Mouse (Mus musculus) right cerebral cortex, postnatal 14 days (tissue): ENCODE measurements around the gene Nexmif.
A peak's percentile ranks its signal among the peaks of the same experiment; 100 is the strongest.
"Not testable (repeated sequence)": the region's sequence is repeated elsewhere in the genome, so short reads cannot be mapped to it uniquely, and the experiment has no call there.

Experiments used
- DNase-seq: peaks from one replicate; pipeline ENCODE4 v3.0.0; 2022

Nexmif gene

DNA sequence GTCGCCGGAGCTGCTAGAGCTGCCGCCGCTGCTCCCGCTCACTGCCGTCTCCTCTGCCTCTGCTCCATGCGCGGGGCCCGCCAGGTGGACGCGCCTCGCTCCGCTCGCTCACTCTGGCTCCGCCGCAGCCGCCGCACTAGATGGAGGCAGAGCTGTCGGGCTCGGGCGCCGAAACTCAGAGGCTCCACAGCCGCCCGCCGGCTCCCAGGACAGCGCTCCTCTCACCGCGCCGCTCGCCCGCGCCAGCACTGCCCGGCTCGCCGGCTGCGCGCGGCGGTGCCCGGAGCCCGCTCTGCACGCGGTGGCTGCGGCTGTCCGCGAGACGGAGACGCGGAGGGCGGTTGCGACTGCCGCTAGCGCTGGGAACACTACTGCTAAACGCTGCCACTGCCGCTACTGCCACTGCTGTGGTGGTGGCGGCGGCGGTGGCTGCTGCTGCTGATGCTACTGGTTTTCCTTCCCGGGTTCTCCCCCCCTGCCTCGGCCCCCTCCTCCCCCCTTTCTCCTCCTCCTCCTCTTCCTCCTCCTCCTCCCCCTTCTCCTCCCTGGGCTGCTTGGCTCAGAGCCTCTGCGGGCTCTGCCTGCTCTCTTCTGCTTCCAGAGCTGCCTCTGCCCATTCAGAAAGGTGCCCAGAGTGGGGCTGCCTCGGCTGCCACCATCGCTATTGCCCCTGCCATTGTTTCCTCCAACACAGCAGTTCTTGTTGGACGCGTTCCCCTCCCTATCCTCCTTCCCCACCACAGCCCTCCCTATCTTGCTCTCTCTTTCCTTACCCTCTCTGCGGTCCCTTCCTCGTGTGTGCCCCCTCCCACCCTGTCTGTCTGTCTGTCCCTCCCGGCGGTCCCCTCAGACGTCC is at the start of gene Nexmif:
TSS of gene Nexmif (minus strand) at position 450 of the 856 bp plus-strand sequence.
- DNase-seq, result peak; percentile 54

DNA sequence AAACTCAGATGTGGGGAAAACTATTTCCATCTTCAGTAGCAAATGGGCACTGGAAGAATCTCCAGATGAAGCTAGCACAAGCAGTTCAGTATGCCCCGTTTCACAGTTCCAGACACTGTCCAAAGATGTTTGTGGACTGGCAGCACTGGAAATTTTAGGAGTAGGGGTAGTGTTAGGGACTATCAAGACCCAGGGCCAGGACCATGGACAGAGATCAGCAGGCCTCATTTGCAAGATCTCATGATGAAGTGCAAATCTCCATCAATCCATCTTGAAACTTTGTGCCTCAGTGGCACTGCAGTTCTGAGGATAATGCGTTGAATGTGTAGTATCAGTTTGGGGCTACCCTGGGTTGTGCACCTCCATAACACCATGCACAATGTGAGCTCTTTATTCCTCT is 7.7 kb upstream of the Nexmif start:
- no peak for DNase-seq

DNA sequence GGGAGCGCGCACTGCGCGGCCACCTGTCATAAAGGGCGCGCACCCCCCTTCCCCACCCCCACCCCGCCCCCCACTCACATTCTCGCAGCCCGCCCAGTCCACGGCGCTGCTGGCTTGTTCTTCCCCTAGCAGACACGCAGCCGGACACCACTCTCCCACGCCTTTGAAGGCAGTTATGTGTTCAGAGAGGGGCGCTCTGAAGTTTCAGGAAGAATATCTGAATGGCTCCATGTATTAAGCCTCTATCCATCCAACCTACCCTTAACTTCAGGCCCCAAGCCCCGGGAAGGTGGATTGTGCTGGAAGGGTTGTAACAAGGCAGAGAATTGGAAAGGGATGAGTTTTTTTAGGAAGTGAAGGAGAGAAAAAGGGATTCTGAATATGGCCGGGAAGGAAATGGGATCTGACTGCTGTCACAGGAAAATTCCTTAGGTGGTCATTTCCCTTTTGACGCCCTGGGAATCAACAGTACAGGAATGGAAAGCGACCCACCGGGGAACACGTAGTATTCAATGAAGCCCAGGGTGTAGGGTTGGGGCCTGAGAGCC is 681 bp upstream of the Nexmif start:
- DNase-seq, result peak; percentile 15

DNA sequence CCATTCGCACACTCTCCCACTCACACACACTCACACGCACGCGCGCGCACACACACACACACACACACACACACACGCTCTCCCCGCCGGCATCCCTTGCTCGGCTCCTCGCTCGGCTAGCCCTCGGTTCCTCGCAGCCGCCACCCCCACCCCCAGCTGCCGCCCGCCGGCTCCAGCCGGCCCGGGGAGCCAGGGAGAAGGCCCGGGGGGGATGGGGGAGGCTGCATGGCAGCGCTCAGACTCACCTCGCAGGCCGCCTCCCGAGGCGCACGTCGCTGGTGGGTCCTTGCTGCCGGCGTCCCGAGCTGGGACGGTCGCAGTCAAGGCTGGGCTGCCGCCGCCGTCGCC is 623 bp downstream of the Nexmif start:
- DNase-seq, result peak; percentile 32

DNA sequence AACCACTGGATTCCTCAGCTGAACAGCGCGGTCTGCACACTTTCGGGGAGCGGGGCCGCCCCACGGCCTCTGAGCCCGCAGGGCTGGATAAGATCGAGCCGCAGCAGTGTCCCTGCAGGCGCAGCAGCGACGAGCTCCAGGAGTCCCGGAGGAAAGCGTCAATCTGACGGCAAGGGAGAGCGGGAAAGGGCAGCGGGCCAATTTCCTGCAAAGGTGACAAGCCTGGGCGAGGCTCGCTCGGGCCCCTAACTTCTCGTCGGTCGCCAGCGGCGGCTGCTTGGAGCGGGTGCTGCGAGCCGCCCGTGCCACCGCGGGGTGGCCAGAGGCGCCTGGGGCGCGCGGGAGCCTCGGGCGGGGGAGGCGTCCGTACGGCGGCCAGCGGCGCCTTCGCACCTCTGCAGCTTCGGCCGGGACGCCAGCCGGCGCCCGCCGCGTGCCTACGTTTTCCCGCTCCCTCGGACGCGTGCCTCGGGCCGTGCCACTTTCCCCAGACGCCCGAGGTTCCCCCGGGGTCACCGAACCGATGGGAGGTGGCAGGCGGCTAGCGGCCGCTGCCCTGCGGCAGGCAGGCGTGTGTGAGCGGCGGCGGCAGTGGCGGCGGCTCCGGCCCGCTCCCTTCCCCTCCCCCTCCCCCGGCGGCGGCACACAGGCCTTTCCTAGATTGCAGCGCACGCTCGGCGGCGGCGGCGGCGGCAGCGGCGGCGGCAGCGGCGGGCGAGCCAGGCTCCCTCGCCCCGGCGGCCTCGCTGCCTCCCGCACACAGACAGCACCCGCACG is 1.2 kb downstream of the Nexmif start:
- peak; percentile 49 for DNase-seq

DNA sequence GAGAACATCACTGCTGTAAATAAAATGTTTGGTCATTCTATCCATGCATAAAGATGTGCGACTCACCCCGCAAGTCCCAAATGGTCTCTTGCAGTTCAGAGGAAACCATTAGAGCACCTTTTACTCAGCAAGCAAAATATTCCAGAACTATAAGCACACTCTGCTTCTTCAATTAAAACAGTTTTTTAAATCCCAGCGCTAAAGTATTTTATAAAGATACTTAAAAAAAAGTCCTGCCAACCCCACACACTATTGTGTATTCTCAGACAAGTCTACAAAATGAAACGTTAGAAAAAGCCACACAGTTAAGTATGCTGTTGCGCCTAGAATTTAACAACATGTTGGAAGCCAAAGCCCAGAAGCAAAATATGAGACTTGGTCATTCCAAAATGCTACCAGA is 1.9 kb downstream of the Nexmif start:
- DNase-seq, result no peak

DNA sequence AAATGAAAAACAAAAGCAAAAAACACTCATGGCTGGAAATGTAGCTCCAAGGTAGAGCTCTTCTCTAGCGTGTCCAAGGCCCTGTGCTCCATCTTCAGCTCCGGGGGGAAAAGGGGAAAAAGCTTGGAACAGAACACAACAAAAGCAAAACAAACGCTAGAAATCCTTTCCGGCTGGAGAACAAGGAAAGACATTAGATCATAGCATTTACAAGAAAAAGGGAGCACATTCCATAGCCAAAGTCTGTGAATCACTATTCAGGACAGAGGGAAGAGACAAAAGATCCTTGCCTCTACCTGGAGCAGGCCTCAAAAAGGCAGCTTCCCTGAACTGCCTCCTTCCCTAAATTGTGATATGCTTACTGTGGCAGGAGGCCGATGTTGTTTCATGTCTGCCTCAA is 4.4 kb downstream of the Nexmif start:
- no peak for DNase-seq

DNA sequence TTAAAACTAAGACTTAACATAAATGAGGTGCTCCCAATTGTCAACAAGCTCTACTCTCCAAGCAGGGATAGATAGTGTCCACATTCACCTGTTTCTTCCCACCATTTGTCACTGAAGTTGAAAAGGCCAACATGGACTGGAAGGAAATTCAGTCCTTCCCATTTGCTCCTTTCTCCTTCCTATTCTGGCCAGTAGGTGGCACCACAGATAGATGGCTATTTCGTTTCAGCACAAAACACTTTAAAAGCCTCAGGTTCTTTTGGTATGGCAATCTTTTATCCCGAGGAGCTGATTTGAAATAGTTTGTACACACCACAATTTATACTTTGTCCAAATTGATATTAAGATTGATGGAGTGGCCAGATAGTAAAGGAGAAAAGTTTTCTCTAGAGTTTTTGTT is 21.7 kb downstream of the Nexmif start:
- peak; percentile 19 for DNase-seq

DNA sequence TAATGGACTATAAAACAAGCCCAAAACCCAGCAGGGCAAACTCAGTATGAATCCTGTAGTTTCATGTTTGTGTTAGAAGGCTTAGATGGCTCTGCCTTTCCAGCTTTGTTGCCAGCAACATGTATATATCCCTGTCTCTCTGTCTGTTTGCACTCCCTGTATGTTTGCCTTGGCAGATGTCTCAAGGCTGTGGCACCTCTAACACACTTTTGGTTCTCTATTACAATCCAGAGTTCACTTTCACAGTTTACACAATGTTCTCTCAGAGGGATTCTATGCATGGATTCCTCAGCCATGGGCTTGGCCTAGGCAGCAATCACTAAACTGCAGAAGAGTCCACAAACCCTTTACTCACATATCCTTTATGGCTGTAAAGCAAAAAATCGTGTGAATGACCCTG is 50.9 kb downstream of the Nexmif start:
- no peak for DNase-seq

DNA sequence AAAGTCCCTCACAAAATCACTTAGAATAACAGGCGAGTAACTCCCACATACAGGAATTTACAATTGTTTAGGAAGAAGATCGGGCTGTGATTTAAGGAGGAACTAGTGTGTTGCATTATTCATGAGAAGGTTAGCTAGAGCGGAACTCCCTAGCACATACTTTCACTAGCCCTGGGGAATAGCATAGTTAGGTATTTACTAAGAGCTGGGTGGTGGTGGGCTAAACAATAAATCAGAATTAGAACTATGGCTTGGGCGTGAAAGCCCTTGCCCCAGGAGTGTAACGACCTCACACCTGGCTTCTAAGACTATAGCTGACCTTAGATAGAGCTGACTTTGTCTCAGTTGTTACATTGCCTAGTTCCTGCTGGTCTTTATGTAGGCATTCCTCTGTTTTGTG is 85.7 kb downstream of the Nexmif start:
- not testable (repeated sequence) for DNase-seq

DNA sequence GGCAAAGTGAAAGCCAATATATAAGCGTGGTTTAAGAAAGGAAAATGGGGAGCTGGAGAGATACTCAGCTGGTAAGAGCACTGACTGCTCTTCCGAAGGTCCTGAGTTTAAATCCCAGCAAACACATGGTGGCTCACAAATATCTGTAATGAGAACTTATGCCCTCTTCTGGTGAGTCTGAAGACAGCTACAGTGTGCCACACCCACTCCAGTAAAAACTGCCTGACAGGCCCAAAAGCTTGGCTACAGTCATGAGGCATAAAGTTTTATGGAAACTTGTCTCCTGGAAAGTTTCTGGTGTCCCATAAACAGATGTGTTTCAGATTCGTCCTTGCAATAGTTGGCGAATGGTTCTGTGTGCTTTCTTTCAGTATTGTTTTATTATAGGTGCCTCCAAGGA is 86.4 kb downstream of the Nexmif start:
- no peak for DNase-seq

DNA sequence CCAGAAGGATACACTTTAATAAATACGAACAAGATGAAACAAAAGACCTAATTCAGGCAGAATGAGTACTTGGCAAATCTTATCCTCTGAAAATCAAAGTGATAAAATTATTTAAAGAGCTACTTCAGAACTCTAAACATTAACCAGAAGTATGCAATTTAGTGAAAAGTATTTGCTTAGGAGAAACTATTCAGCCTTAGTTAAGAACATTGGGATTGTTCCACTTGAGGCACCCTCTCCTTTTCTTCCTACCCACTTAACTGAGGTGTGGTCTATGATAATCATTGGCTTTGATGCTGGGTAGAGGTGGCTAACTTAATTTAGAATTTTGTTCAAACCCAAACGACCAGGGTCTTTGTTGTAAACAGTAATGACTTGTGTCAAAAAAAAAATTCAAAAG is 146.1 kb downstream of the Nexmif start:
- DNase-seq, result no peak

DNA sequence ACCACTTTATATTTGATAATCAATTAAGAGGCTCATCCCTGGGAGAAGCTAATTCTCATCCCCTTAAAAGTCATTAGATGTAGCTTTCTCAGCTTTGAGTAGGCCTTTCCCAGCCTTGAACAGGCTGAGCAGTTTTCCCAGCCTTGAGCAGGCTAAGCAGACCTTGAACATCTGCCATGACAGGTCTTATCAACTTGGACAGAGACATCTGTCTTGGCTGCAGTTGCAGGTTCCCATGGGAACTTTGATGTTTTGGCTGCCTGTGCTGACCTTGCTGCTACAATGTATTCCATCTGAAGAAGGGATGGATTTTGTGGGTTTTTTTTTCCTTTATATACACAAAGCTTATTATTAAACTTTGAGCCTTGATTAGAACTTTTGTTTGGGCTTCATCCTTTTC is 160.7 kb downstream of the Nexmif start:
- no peak for DNase-seq

DNA sequence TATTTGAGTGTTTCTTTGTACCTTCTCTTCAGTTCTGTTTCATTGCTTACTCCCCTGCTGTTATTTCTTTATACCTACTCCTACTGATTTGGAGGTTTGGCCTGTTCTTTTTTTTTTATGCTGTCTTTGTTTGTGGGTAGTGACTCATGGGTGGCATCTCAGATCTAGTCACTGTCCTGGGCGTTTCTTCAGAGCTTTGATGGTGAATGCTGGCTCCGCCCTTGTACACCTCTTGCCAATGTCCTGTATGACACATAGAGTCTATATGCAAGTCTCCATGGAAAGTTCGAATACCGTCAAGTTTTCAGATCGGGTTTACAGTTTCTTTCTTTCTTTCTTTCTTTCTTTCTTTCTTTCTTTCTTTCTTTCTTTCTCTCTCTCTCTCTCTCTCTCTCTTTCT is 167.1 kb downstream of the Nexmif start:
- DNase-seq, result no peak

DNA sequence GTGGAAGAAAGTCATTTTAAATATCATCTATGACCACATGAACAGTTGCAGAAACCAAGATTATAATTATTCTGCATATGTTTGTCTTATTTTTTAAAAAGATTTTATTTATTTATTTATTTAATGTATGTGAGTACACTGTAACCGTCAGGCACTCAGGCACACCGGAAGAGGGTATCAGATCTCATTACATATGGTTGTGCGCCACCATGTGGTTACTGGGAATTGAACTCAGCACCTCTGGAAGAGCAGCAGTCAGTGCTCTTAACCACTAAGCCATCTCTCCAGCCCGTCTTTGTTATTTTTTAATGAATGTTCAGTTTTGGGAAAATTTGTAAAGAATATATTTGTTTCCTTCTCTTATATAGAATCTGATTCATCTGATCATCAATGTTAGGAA is 168.2 kb downstream of the Nexmif start:
- DNase-seq, result no peak
